Mouse (Mus musculus) C3H10T1/2 (cell line): Measurements from ENCODE around the gene Cyb561d1. TPM values are rescaled to one million over a fixed set of nuclear protein-coding genes. Genes with fewer than 3 reads are reported as not detected.

Experiments
- polyA plus RNA-seq, 2 experiments: library from polyadenylated mRNA; unstranded; fragments of >200 nt; fragmentation: generic; extraction: Trizol; gene quantifications; one replicate each; pipeline ENCODE4 v1.2.1; 2012; ENCODE audit warnings: missing spikeins in 2 of 2

Gene Cyb561d1
- 1 to 10 TPM in 1 of 2 experiments, under 1 TPM in 1; 0.49 to 3.1 TPM for polyA plus RNA-seq

DNA sequence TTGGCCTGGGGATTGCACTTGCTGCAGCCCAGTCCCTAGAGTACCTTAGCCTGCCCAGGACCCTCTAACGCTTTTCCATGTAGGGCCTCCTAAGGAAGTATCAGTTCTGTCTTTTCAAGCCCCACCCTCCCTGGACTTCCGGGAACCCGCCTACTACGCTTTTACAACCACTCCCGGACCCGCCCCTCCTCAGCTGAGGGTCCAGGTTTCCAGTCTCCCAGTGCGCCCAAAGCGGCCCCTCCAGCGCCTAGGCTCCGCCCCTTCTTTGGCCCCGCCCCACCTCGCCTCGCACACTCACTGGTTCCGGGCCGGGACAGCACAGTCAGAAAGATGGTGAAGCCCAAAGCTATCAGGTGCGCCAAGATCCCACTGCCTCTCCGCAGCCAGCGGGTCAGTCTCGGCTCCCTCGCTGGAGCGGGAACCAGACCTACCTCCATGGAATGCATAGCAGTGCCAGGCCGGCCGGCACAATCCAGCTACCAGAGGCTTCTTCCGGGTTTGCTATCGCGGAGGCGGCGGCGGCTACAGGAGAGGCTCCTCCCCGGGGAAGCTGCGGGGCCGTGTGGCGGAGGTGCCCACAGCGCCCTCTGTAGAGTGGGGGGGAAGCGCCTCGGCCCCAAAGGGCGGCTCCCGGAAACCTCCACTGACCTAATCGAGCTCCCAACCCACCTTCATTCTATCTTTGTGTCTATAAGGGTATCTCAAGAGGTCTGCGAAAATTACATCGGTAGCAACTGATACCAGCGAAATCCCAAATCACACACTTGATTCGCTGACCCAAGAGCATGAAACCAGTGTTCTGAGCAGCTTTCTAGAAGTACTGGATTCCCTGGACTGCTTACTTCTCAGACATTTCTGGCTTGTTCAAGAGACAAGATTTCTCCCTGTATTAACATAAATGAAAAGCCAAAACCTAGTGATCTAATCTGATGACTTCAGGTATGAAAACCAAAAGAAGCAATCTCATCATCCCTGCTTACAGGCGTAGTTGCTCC lies at the start of gene Cyb561d1:
TSS of gene Cyb561d1 (minus strand) at position 884 of the 995 bp plus-strand sequence.

DNA sequence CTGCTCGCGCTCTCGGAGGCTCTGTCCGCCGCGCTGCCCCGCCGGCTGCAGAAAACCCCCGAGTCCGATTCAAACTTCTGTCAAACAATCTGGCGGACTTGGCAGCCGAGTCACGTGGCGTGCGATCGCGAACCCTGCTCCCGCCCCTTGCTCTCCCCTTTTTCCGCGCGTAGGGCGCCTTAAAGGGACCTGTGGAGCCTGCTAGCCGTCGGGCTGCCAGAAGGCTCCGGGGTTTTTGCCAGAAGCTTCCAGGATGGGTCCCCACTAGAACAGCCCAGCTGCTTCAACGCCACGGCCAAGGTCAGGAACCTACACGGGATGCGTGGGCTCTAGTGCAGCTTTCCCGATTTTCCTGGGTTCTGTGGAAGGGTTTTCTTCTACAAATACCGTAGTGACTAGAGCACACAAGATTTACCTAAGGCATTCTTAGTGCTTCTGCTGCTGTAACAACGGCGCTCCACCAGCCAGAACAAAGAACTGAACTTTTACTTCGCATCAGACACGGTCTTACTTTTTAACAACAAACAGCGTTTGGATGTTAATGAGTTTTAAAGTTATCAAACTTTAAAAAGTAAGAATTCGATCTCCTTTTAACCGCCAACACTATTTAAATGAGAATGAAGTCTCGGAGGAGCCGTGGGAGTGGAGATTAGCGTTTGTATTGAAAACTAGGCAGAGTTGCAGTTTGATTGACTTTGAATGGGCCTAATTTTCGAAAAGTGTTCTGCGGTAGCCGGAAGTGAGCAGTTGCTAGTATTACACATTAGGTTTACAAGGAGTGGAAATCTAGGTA lies 25.7 kb upstream of the Cyb561d1 start, which contains the start of gene Sypl2:
TSS of gene Sypl2 (minus strand) at position 91 of the 793 bp plus-strand sequence.

DNA sequence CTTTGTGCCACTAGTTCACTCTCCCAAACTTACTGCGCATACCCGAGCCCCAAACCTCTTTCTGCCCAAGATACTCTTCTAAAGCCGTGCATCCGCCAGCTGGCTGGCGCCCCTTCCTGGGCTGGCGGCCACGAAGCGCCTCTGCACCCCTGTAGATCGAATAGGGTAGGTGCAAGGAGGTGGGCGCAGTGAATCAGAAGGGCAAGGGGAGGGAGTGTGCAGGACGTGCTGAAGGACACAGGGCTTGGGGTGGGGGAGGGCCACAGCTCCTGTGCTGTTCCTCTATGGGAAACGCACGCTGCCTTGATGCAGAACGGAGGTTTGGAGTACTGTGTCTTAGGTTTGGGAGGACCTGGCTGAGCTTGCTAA lies 9.7 kb upstream of the Cyb561d1 start, which contains the start of gene Atxn7l2:
TSS of gene Atxn7l2 (minus strand) at position 164 of the 369 bp plus-strand sequence.

DNA sequence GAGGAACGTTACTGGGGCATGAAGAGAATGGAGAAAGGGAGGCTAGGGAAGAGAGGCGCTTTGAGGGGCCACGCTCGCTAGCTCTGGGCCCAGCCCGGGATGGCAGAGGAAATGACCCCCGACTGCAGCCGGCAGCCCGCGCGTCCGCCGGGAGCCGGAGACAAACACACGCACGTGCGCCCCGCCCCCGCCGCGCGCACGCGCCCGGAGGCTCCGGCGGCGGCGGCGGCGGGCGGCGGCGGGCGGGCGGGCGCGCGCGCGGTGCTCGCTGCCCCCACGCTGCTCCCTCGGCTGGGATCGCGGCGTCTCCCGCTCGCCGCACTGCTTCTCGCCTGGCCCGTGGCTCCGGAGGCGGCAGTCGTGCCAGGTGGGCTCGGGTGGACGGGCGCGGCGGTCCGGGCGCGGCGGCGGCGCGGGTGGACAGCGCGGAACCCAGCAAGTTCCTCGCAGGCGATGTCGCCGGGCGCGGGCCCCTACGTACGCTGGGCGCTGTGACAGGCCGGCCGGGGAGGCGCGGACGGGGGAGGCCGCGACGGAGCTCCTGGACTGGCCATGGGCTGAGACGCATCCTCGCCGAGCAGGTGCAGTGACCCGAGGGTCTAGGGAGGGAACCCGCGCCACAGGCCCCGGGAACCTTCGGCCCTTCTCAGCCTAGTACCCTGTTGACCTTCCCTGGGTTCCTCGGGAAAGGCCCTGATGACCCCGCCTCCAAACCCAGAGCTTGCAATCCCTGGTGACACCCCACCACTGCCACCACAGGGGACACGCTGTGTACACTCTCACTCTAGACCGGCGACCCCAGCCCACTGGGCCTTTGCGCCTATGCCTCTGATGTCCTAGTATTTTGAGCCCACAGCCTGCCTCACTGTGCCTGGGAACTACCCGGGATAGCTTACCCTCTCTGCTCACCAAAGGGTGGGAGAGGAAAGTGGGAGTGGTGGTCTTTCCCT lies 14.6 kb downstream of the Cyb561d1 start, which contains the start of gene Amigo1:
TSS of gene Amigo1 (plus strand) at position 238 of the 950 bp plus-strand sequence.

DNA sequence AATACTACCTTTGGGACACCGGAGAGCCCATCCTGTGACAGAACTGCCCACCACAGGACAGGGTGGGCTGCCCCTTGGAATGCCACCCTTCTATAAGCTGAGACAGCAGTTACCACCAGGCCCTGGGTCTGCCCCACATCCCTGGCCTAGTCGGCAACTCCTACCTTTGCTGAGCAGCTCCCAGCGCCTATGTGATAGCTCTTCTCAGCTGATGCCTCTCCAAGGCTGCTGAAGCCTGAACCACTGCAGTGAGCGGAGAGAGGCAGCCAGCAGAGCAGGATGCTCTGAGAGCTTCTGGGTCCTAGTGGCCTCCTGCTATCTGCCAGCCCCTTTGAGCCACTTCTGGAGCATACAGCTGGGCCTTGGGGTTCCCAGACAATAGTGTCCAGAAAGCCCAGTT lies 46.4 kb downstream of the Cyb561d1 start, which contains the start of gene Gpr61:
TSS of gene Gpr61 (minus strand) at position 227 of the 400 bp plus-strand sequence.

Other genes starting within 250 kb of the Cyb561d1 start
- gene Gstm3, start 231.9 kb downstream of the Cyb561d1 start, polyA plus RNA-seq, result under 1 TPM; 0.02 to 0.06 TPM
- 100 to 1,000 TPM in 1 of 2 experiments, 10 to 100 TPM in 1; 74.5 to 252 TPM for gene Gstm2, start 214.8 kb downstream of the Cyb561d1 start, polyA plus RNA-seq
- 100 to 1,000 TPM; 317 to 499 TPM for gene Gstm1, start 183.2 kb downstream of the Cyb561d1 start, polyA plus RNA-seq
- under 1 TPM; 0.15 to 0.91 TPM for gene Gstm4, start 156.3 kb downstream of the Cyb561d1 start, polyA plus RNA-seq
- gene Ampd2, start 114.6 kb downstream of the Cyb561d1 start, polyA plus RNA-seq, result 10 to 100 TPM; 19.0 to 51.7 TPM
- 1 to 10 TPM in 1 of 2 experiments, under 1 TPM in 1; 0.49 to 2.2 TPM for gene Gnat2, start 108.4 kb downstream of the Cyb561d1 start, polyA plus RNA-seq
- 10 to 100 TPM in 1 of 2 experiments, 1 to 10 TPM in 1; 1.1 to 19.6 TPM for gene Gnai3, start 55.1 kb downstream of the Cyb561d1 start, polyA plus RNA-seq
- under 1 TPM in 1 of 2 experiments, not detected in 1; 0.15 TPM for gene Gpr61, start 46.3 kb downstream of the Cyb561d1 start, polyA plus RNA-seq
- under 1 TPM; 0.33 to 0.92 TPM for gene Amigo1, start 14.9 kb downstream of the Cyb561d1 start, polyA plus RNA-seq
- 1 to 10 TPM; 3.1 to 9.9 TPM for gene Atxn7l2, start 9.7 kb upstream of the Cyb561d1 start, polyA plus RNA-seq
- gene Sypl2, start 25.4 kb upstream of the Cyb561d1 start, polyA plus RNA-seq, result not detected
- gene Psma5, start 55.7 kb upstream of the Cyb561d1 start, polyA plus RNA-seq, result 100 to 1,000 TPM; 122 to 173 TPM
- under 1 TPM; 0.04 to 0.74 TPM for gene Sort1, start 82.9 kb upstream of the Cyb561d1 start, polyA plus RNA-seq
- gene Mybphl, start 163.7 kb upstream of the Cyb561d1 start, polyA plus RNA-seq, result not detected
- gene Psrc1, start 182.6 kb upstream of the Cyb561d1 start, polyA plus RNA-seq, result 10 to 100 TPM; 27.3 to 64.8 TPM
- under 1 TPM in 1 of 2 experiments, not detected in 1; 0.06 TPM for gene Celsr2, start 214.3 kb upstream of the Cyb561d1 start, polyA plus RNA-seq
- gene Sars, start 244.0 kb upstream of the Cyb561d1 start, polyA plus RNA-seq, result 100 to 1,000 TPM; 106 to 202 TPM